Mouse (Mus musculus): ENCODE data around the gene Ceacam2. TPM values are rescaled to one million over a fixed set of nuclear protein-coding genes. Genes with fewer than 3 reads are reported as not detected.
A peak's percentile ranks its signal among the peaks of the same experiment; 100 is the strongest.
"Not testable (repeated sequence)": the region's sequence is repeated elsewhere in the genome, so short reads cannot be mapped to it uniquely, and the experiment has no call there.

Gene Ceacam2
- polyA plus RNA-seq, 1 experiment from 2014 or later = 0.19 TPM

DNA sequence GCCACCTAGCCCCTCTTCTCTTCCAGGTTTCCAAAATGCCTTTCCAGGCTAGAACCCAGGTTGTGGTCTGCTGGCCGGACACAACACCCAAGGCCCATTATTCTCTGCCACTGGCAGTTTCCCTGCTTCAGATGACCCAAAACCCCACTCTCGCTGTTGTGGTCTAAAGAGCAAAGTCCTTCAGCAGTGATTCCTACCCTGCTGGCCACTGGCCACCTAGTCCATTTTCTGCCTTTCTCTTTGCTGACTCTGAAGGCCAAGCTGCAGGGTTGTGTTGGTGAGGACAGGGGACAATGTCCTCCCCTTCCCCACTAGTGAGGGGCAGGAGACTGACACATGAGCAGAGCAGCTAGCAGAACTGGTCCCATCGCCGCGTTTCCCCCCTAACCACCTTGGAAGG lies 35.4 kb upstream of the Ceacam2 start:
- no peak for ATAC-seq (ENCODE audit: low read depth)
- Histone ChIP-seq H3K9me3 (ENCODE audit: control insufficient read depth, low read length) (no peaks in the 10 kb centered on the region), H3K4me2 (ENCODE audit: low read depth, low read length) (no peak overlapping the region), H3K36me3 (ENCODE audit: control insufficient read depth, insufficient read depth, low read length) (no peaks in the 10 kb centered on the region), H3K9ac (ENCODE audit: low read depth, low read length) (no peak overlapping the region), H3K4me3 (ENCODE audit: low read depth, low read length) (no peak overlapping the region), H3K27ac (replicated peaks; ENCODE audit: low read depth, low read length) (peak overlapping the region; percentile 74), H3K4me1 (ENCODE audit: control insufficient read depth, insufficient read depth, low read length) (no peaks in the 10 kb centered on the region), H3K27me3 (replicated peaks; ENCODE audit: control insufficient read depth, insufficient read depth, low read length) (no peaks in the 10 kb centered on the region)
- WGBS = 69% methylated on average over 5 of the region's 5 CpGs
- DNase-seq (ENCODE audit: low spot score) = no peak

DNA sequence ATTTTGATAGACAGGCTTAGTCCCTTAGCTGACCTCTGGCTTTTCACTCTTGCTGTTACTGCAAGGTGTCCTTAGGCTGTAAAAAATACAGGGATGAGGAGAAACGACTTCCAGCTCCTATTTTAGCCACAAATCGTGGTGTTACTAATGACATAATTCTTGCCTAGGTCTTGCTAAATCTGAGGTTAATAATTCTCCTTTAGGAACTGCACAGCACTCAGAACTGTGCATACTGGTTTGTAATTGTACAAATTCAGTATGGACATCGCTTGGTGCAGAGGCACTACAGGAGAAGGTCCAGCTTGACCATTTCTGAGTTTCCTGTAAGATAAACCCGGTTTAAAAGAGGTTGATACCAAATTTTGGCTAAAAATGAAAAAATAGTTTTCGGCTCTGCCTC lies 34.1 kb upstream of the Ceacam2 start:
- H3K36me3 ChIP-seq (ENCODE audit: control insufficient read depth, insufficient read depth, low read length); H3K27ac ChIP-seq (replicated peaks; ENCODE audit: low read depth, low read length); H3K4me3 ChIP-seq (ENCODE audit: low read depth, low read length); DNase-seq (ENCODE audit: low spot score); ATAC-seq (ENCODE audit: low read depth); H3K9ac ChIP-seq (ENCODE audit: low read depth, low read length); H3K4me2 ChIP-seq (ENCODE audit: low read depth, low read length); H3K9me3 ChIP-seq (ENCODE audit: control insufficient read depth, low read length); H3K4me1 ChIP-seq (ENCODE audit: control insufficient read depth, insufficient read depth, low read length); H3K27me3 ChIP-seq (replicated peaks; ENCODE audit: control insufficient read depth, insufficient read depth, low read length): not testable (repeated sequence)
- 67% methylated on average over 5 of the region's 5 CpGs for WGBS

DNA sequence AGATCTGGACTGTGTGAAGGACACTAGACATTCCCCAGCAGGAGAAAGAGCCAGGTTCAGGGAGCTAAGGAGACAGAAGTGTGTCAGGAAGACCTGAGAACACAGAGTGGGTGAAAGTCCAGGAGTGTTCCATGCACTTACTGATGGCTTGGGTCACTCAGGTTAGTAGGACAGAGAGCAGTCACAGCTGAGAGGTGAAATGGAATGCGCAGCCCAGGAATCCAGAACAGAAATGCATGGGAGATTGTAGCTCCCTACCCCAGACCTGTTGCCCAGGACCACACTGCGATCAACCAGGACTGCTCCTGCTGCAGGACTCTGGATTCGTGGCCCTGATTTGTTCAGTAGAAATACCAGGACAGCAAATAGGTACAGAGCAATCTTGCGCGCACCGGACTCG lies 29.1 kb upstream of the Ceacam2 start:
- Histone ChIP-seq H3K4me2 (ENCODE audit: low read depth, low read length) (no peak overlapping the region), H3K4me3 (ENCODE audit: low read depth, low read length) (no peak overlapping the region), H3K9ac (ENCODE audit: low read depth, low read length) (no peak overlapping the region), H3K9me3 (ENCODE audit: control insufficient read depth, low read length) (no peaks in the 10 kb centered on the region), H3K4me1 (ENCODE audit: control insufficient read depth, insufficient read depth, low read length) (no peaks in the 10 kb centered on the region), H3K27me3 (replicated peaks; ENCODE audit: control insufficient read depth, insufficient read depth, low read length) (no peaks in the 10 kb centered on the region), H3K27ac (replicated peaks; ENCODE audit: low read depth, low read length) (no peak overlapping the region), H3K36me3 (ENCODE audit: control insufficient read depth, insufficient read depth, low read length) (no peaks in the 10 kb centered on the region)
- ATAC-seq (ENCODE audit: low read depth) (no peak), DNase-seq (ENCODE audit: low spot score) (no peak)
- 94% methylated on average over 7 of the region's 7 CpGs for WGBS

- H3K4me1 ChIP-seq (ENCODE audit: control insufficient read depth, insufficient read depth, low read length); DNase-seq (ENCODE audit: low spot score); H3K27me3 ChIP-seq (replicated peaks; ENCODE audit: control insufficient read depth, insufficient read depth, low read length); H3K9me3 ChIP-seq (ENCODE audit: control insufficient read depth, low read length); H3K4me3 ChIP-seq (ENCODE audit: low read depth, low read length); H3K9ac ChIP-seq (ENCODE audit: low read depth, low read length); H3K4me2 ChIP-seq (ENCODE audit: low read depth, low read length); H3K36me3 ChIP-seq (ENCODE audit: control insufficient read depth, insufficient read depth, low read length); H3K27ac ChIP-seq (replicated peaks; ENCODE audit: low read depth, low read length); ATAC-seq (ENCODE audit: low read depth): not testable (repeated sequence)
- WGBS = 69% methylated on average over 8 of the region's 8 CpGs
These were observed 1.8 kb upstream of the Ceacam2 start for GRCm38 (mm10) chr7:25541464-25541863.

GRCm38 (mm10) chr7:25539954-25540353 lies 297 bp upstream of the Ceacam2 start:
- ATAC-seq (ENCODE audit: low read depth); H3K27me3 ChIP-seq (replicated peaks; ENCODE audit: control insufficient read depth, insufficient read depth, low read length); DNase-seq (ENCODE audit: low spot score); H3K4me1 ChIP-seq (ENCODE audit: control insufficient read depth, insufficient read depth, low read length); H3K36me3 ChIP-seq (ENCODE audit: control insufficient read depth, insufficient read depth, low read length); H3K4me2 ChIP-seq (ENCODE audit: low read depth, low read length); H3K9me3 ChIP-seq (ENCODE audit: control insufficient read depth, low read length); H3K4me3 ChIP-seq (ENCODE audit: low read depth, low read length); H3K27ac ChIP-seq (replicated peaks; ENCODE audit: low read depth, low read length); H3K9ac ChIP-seq (ENCODE audit: low read depth, low read length): not testable (repeated sequence)
- WGBS = no CpG with 5 or more reads among the region's 1 CpGs

DNA sequence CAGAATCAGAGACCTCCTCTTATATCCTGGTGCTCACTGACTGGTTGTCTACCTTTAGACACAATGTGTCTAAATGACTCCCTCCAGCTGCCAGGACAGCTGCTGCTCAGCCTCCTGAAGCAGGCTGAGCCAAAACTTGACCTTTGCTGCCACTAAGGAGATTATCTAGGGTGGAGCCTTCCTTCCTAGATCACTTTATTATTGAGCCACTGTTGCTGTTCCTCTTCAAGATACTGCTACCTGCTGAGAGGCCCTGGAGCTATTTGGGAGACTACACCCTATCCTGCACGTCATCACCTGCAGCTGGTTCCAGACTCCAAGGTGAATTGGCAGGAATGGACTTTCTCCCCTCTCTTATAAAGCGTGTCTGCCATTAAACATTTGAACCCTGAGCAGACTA lies 8.8 kb downstream of the Ceacam2 start:
- no peaks in the 10 kb centered on the region for H3K4me1 ChIP-seq (ENCODE audit: control insufficient read depth, insufficient read depth, low read length)
- 60% methylated on average over 2 of the region's 2 CpGs for WGBS
- no peaks in the 10 kb centered on the region for H3K27me3 ChIP-seq (replicated peaks; ENCODE audit: control insufficient read depth, insufficient read depth, low read length)
- H3K4me2 ChIP-seq (ENCODE audit: low read depth, low read length) = no peak overlapping the region
- H3K36me3 ChIP-seq (ENCODE audit: control insufficient read depth, insufficient read depth, low read length) = no peaks in the 10 kb centered on the region
- no peak overlapping the region for H3K27ac ChIP-seq (replicated peaks; ENCODE audit: low read depth, low read length)
- DNase-seq (ENCODE audit: low spot score) (no peak), ATAC-seq (ENCODE audit: low read depth) (no peak)
- no peak overlapping the region for H3K9ac ChIP-seq (ENCODE audit: low read depth, low read length)
- no peak overlapping the region for H3K4me3 ChIP-seq (ENCODE audit: low read depth, low read length)
- H3K9me3 ChIP-seq (ENCODE audit: control insufficient read depth, low read length) = no peaks in the 10 kb centered on the region

DNA sequence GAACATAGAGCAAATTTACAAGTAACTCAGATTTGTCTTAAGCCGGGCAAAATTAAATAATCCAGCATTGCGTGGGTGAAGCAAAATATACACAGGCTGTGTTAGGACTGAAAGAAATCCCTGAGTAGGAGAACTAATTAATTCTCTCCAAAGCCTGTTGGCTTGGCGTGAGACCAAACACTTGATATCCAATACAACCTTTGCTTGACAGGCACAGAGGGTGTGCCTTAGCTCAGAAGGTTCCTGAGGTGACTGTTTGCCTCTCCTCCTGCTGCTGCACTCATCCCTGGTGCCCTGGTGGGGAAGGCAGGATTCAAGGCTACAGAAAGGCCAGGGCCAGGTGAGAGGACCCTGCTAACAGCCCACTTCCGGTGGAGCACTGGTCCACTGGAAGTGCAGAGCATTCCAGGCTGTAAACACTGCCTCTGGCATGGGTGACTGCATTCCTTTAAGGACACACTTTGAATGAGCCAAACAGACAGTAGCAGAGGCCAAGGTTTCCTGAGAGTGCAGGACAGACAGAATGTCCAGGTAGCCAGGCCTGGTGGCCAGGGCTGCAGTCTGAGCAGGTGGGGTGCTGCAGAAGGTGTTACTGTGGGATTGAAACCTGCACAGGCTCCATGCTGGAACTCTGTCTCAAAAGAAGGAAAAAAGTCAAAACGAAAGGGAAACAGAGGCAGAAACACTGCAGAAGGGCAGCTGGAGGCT lies 23.4 kb downstream of the Ceacam2 start:
- H3K4me2 ChIP-seq (ENCODE audit: low read depth, low read length); H3K36me3 ChIP-seq (ENCODE audit: control insufficient read depth, insufficient read depth, low read length); DNase-seq (ENCODE audit: low spot score); H3K9ac ChIP-seq (ENCODE audit: low read depth, low read length); H3K27ac ChIP-seq (replicated peaks; ENCODE audit: low read depth, low read length); H3K4me3 ChIP-seq (ENCODE audit: low read depth, low read length); H3K4me1 ChIP-seq (ENCODE audit: control insufficient read depth, insufficient read depth, low read length); H3K9me3 ChIP-seq (ENCODE audit: control insufficient read depth, low read length); H3K27me3 ChIP-seq (replicated peaks; ENCODE audit: control insufficient read depth, insufficient read depth, low read length): not testable (repeated sequence)
- 33% methylated on average over 2 of the region's 5 CpGs for WGBS
- peak; percentile 70; the same call in 1 of the 2 replicates for ATAC-seq (ENCODE audit: low read depth)

GRCm38 (mm10) chr7:25515667-25516066 lies 24.0 kb downstream of the Ceacam2 start:
- peak; percentile 2 for DNase-seq (ENCODE audit: low spot score)
- ATAC-seq (ENCODE audit: low read depth); H3K4me1 ChIP-seq (ENCODE audit: control insufficient read depth, insufficient read depth, low read length); H3K36me3 ChIP-seq (ENCODE audit: control insufficient read depth, insufficient read depth, low read length); H3K9me3 ChIP-seq (ENCODE audit: control insufficient read depth, low read length); H3K4me3 ChIP-seq (ENCODE audit: low read depth, low read length); H3K27me3 ChIP-seq (replicated peaks; ENCODE audit: control insufficient read depth, insufficient read depth, low read length); H3K27ac ChIP-seq (replicated peaks; ENCODE audit: low read depth, low read length); H3K9ac ChIP-seq (ENCODE audit: low read depth, low read length); H3K4me2 ChIP-seq (ENCODE audit: low read depth, low read length): not testable (repeated sequence)
- WGBS = 25% methylated on average over 1 of the region's 1 CpGs

DNA sequence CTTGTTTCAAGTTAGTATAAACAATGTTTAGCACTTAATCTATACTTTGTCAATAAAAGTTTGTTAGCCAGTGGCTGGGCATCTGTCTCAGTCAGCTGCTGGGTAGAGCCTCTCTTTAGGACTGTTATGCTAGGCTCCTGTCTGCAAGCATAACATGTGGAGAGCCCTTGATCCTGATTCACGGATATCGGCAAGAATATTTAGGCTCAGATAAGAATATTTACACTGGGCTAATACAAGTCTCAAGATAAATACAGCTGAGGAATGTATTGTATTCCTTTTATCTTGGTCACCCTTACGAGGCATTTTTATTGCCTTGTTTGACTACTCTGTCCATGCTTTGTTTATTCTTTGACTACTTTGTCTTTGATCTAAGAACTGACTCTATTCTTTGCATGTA lies 29.7 kb downstream of the Ceacam2 start:
- H3K4me3 ChIP-seq (ENCODE audit: low read depth, low read length) = no peak overlapping the region
- H3K27ac ChIP-seq (replicated peaks; ENCODE audit: low read depth, low read length) = no peak overlapping the region
- DNase-seq (ENCODE audit: low spot score) = no peak
- H3K27me3 ChIP-seq (replicated peaks; ENCODE audit: control insufficient read depth, insufficient read depth, low read length) = no peaks in the 10 kb centered on the region
- 54% methylated on average over 3 of the region's 3 CpGs for WGBS
- no peak overlapping the region for H3K4me2 ChIP-seq (ENCODE audit: low read depth, low read length)
- ATAC-seq (ENCODE audit: low read depth) = no peak
- no peak overlapping the region for H3K9ac ChIP-seq (ENCODE audit: low read depth, low read length)
- no peaks in the 10 kb centered on the region for H3K4me1 ChIP-seq (ENCODE audit: control insufficient read depth, insufficient read depth, low read length)
- H3K9me3 ChIP-seq (ENCODE audit: control insufficient read depth, low read length) = no peaks in the 10 kb centered on the region
- no peaks in the 10 kb centered on the region for H3K36me3 ChIP-seq (ENCODE audit: control insufficient read depth, insufficient read depth, low read length)

Data from embryonic facial prominence, embryonic 14.5 days (tissue).